Mouse (Mus musculus) stomach, embryonic 15.5 days (tissue): Measurements from ENCODE around the gene Tifa. TPM values are rescaled to one million over a fixed set of nuclear protein-coding genes. Genes with fewer than 3 reads are reported as not detected.
A peak's percentile ranks its signal among the peaks of the same experiment; 100 is the strongest.
"Not testable (repeated sequence)": the region's sequence is repeated elsewhere in the genome, so short reads cannot be mapped to it uniquely, and the experiment has no call there.

ENCODE experiments used
- ATAC-seq: fragments of 200-750 bp; cut with Nextera tagmentation; 2 replicates; pipeline ENCODE4 v1.8.0; 2017; ENCODE audit warnings: low read depth, moderate number of reproducible peaks, moderate TSS enrichment; ENCODE audit not compliant: insufficient read depth, low FRiP score
- H3K27ac ChIP-seq: fragments of 300-500 bp; sonication (generic); 2 replicates; pipeline ENCODE4 v1.5.1; 2015; ENCODE audit warnings: mild to moderate bottlenecking, inconsistent platforms
- H3K27me3 ChIP-seq: fragments of 300-500 bp; sonication (generic); replicated peaks from 2 replicates; pipeline ENCODE4 v1.6.1; 2015; ENCODE audit warnings: inconsistent platforms
- H3K36me3 ChIP-seq: fragments of 300-500 bp; sonication (generic); 2 replicates; pipeline ENCODE4 v1.6.1; 2015; ENCODE audit warnings: inconsistent platforms
- H3K4me1 ChIP-seq: fragments of 300-500 bp; sonication (generic); 2 replicates; pipeline ENCODE4 v1.6.1; 2015; ENCODE audit warnings: inconsistent platforms
- H3K4me2 ChIP-seq: fragments of 300-500 bp; sonication (generic); 2 replicates; pipeline ENCODE4 v1.6.1; 2015; ENCODE audit warnings: mild to moderate bottlenecking, inconsistent platforms
- H3K4me3 ChIP-seq: fragments of 300-500 bp; sonication (generic); replicated peaks from 2 replicates; pipeline ENCODE4 v1.5.1; 2015; ENCODE audit warnings: inconsistent platforms
- H3K9ac ChIP-seq: fragments of 300-500 bp; sonication (generic); 2 replicates; pipeline ENCODE4 v1.6.1; 2015; ENCODE audit warnings: inconsistent platforms
- H3K9me3 ChIP-seq: fragments of 300-500 bp; sonication (generic); 2 replicates; pipeline ENCODE4 v1.6.1; 2016; ENCODE audit warnings: inconsistent platforms
- WGBS: fragments of 180-500 bp; shearing (Covaris S2); methylation state at CpG from one replicate; pipeline ENCODE4 v1.1.7; 2015; 5-methylcytosine and 5-hydroxymethylcytosine counted together
- polyA plus RNA-seq: library from polyadenylated mRNA; unstranded; fragments of >200 nt; fragmentation: Nextera tagmentation; extraction: Ambion mirVana; gene quantifications from 2 replicates; pipeline ENCODE4 v1.2.1, GENCODE M21; 2015

Gene Tifa
- polyA plus RNA-seq, 1 experiment from 2014 or later, result 8.1 TPM

DNA sequence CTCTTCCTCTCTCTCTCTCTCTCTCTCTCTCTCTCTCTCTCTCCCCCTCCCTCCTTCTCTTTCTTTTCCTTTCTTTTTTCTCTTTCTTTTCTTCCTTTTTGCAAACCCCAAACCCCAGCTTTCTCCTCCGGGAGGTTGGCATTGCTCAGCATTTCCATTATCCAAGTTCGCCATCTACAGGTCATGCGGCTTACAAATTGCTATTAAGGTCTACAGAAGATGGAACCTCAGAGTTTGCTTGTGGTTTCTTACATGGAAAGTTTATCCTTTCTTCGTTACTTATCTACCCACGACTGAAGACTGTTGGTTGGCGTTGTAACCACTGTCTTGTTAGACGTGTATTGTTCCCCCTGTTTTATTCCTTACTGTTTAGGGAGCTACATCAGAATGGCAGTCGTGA lies 30.4 kb upstream of the Tifa start:
- no peak for ATAC-seq
- Histone ChIP-seq H3K36me3 (no peaks in the 10 kb centered on the region), H3K9me3 (no peaks in the 10 kb centered on the region), H3K4me1 (no peaks in the 10 kb centered on the region), H3K27me3 (0 out of 2 replicates have a peak, but pooled peaks cover 4% of the 10 kb centered on the region), H3K4me3 (no peak overlapping the region), H3K4me2 (no peak overlapping the region), H3K9ac (no peak overlapping the region), H3K27ac (no peak overlapping the region)
- 13% methylated on average over 8 of the region's 8 CpGs for WGBS

DNA sequence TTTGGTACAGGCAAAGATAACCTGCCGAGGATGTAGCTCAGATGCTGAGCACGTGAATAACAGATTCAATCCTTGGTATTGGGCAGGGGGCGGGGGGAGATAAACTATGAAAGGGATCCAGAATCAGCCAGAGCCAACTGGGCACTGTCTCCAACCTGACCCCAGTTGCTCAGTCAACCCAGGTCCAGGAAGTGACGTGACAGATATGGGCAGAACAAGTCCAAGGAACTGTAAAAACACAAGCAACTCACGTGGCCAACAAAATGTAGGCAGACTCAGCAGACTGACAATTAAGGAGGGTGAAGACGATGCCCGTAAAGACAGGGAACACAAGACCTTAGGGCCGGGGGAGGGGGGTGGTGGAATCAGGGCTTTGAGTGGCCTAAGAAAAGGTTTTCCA lies 27.2 kb upstream of the Tifa start:
- no peak overlapping the region for H3K4me2 ChIP-seq
- no peak overlapping the region for H3K27ac ChIP-seq
- H3K27me3 ChIP-seq, result no peaks in the 10 kb centered on the region
- H3K9me3 ChIP-seq, result no peaks in the 10 kb centered on the region
- H3K4me3 ChIP-seq, result no peak overlapping the region
- no peak for ATAC-seq
- H3K9ac ChIP-seq, result no peak overlapping the region
- no peaks in the 10 kb centered on the region for H3K4me1 ChIP-seq
- no peaks in the 10 kb centered on the region for H3K36me3 ChIP-seq
- 64% methylated on average over 8 of the region's 8 CpGs for WGBS

DNA sequence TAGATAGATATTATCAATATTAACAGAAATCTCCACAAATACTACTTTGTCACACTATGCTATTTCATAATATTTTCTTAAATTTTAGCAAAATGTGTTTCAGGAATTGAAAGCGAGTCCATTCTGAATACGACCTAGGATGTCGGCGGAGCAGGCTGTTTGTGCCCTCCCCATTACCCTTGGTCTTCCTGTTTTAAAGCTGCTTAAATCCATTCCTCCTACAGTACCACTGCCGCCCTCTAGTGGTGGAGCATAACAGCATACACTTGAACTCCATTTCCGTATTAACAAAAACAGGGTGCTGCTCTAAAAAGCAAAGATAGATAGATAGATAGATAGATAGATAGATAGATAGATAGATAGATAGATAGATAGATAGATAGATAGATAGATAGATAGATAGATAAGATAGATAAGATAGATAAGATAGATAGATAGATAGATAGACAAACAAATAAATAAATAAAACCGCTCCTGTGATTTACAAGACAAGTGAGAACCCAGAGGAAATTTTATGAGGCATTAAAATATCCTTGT lies 26.5 kb upstream of the Tifa start:
- WGBS, result 19% methylated on average over 7 of the region's 7 CpGs
- ATAC-seq, result no peak
- no peaks in the 10 kb centered on the region for H3K4me1 ChIP-seq
- no peak overlapping the region for H3K27ac ChIP-seq
- no peaks in the 10 kb centered on the region for H3K9me3 ChIP-seq
- no peaks in the 10 kb centered on the region for H3K27me3 ChIP-seq
- no peak overlapping the region for H3K4me3 ChIP-seq
- no peaks in the 10 kb centered on the region for H3K36me3 ChIP-seq
- no peak overlapping the region for H3K9ac ChIP-seq
- H3K4me2 ChIP-seq, result no peak overlapping the region

DNA sequence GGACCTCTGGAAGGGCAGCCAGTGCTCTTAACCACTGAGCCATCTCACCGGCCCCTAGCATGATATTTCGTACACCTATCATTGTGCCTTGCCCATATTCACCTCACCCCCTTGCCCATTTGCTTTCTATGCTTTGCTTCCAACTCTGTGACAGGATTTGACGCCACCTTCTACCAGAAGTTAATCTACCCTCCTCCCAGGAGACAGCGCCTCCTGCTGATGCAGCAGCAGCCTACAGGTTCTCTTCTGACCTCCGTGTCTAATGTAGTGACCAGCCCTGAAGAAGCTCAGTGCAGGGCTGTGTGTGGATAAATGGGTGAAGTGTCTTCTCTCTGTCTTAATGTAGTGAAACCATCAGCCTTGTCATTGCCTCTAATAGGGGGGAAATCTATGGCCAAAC lies 25.1 kb upstream of the Tifa start:
- H3K4me3 ChIP-seq, result no peak overlapping the region
- ATAC-seq, result no peak
- no peak overlapping the region for H3K27ac ChIP-seq
- WGBS, result 59% methylated on average over 5 of the region's 5 CpGs
- H3K4me2 ChIP-seq, result no peak overlapping the region
- no peaks in the 10 kb centered on the region for H3K27me3 ChIP-seq
- H3K9ac ChIP-seq, result no peak overlapping the region
- H3K4me1 ChIP-seq, result no peaks in the 10 kb centered on the region
- no peaks in the 10 kb centered on the region for H3K36me3 ChIP-seq
- no peaks in the 10 kb centered on the region for H3K9me3 ChIP-seq

DNA sequence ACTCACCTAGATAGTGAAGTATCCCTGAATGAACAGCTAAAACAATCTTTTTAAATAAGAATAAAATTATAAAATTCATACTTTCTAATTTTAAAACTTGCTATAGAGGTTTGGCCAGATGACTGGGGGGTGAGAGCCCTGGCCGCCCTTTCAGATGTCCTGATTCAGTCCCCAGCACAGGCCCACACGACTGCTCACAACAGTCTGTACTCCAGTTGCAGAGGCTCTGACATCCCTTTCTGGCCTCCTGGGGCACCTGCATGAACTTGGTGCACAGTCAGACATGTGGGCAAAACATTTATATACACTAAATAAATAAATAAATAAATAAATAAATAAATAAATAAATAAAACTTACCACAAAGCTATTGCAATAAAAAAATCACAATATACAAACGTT lies 23.6 kb upstream of the Tifa start:
- H3K36me3 ChIP-seq, result no peaks in the 10 kb centered on the region
- H3K9me3 ChIP-seq, result no peaks in the 10 kb centered on the region
- H3K4me1 ChIP-seq, result no peaks in the 10 kb centered on the region
- H3K27me3 ChIP-seq, result no peaks in the 10 kb centered on the region
- no peak overlapping the region for H3K27ac ChIP-seq
- H3K4me2 ChIP-seq, result no peak overlapping the region
- no peak overlapping the region for H3K4me3 ChIP-seq
- no peak for ATAC-seq
- WGBS, result 70% methylated on average over 3 of the region's 3 CpGs
- no peak overlapping the region for H3K9ac ChIP-seq

DNA sequence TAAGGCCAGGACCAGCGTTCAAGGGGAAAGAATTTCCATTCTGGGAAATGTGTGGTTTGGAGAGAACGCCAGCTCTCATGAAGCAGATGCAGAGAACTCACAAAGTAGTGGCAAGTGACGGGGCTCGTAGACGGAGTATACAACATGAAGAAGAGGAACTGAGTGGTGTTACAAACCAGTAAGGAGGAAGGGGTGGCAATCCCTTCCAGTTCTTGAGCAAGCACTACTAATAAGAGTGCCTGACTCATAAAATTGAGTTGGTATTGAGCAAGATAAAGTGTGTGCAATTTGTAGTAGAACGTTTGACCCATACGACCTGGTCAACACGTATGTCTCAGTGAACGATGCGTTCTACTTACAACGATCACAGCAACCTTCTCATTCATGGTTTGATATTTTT lies 20.5 kb upstream of the Tifa start:
- H3K4me3 ChIP-seq, result no peak overlapping the region
- no peaks in the 10 kb centered on the region for H3K27me3 ChIP-seq
- WGBS, result 87% methylated on average over 11 of the region's 11 CpGs
- no peaks in the 10 kb centered on the region for H3K9me3 ChIP-seq
- no peaks in the 10 kb centered on the region for H3K36me3 ChIP-seq
- no peak overlapping the region for H3K9ac ChIP-seq
- no peak for ATAC-seq
- no peaks in the 10 kb centered on the region for H3K4me1 ChIP-seq
- no peak overlapping the region for H3K27ac ChIP-seq
- no peak overlapping the region for H3K4me2 ChIP-seq

DNA sequence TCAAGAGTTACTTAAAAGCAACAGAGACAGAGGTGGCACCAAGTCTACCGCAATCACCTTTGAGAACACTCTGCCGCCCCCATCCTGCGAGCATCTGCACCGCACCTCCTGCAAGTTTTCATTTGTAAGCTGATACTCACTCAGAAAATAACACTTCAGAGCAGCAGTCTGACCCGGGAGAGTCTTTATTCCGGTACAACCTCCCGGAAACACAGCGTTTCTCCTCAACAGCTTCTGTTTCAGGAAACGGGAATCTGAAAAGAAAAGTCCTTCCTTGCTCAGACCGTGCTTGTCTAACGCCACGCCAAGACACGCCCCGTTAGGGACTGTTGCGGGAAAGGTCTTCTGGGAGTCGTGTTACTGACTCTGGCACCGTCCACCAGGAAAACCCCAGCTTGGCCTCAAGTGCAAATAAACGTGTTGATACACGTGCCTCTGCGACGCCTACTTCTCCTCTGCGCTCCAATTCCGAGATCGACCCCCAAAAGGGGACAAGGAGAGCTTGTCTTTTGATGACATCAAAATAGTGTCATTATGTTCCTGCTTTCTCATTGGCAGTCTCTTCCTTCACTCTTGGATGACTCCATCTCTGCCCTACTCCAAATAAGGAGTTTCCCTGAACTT lies 9.5 kb upstream of the Tifa start, which contains the start of gene Alpk1:
Gene Alpk1 (minus strand): TSS at position 507 of the 624 bp plus-strand sequence.
- Histone ChIP-seq H3K4me3 (peak within 1 kb of the TSS; percentile 54), H3K36me3 (no peaks in the 10 kb centered on the region), H3K27ac (peak within 1 kb of the TSS; percentile 74), H3K27me3 (no peaks in the 10 kb centered on the region), H3K9me3 (no peaks in the 10 kb centered on the region), H3K9ac (no peak within 1 kb of the TSS), H3K4me2 (peak within 1 kb of the TSS; percentile 77), H3K4me1 (no peaks in the 10 kb centered on the region)
- under 1% methylated on average over 24 of the region's 24 CpGs for WGBS
- peak; percentile 86 for ATAC-seq

DNA sequence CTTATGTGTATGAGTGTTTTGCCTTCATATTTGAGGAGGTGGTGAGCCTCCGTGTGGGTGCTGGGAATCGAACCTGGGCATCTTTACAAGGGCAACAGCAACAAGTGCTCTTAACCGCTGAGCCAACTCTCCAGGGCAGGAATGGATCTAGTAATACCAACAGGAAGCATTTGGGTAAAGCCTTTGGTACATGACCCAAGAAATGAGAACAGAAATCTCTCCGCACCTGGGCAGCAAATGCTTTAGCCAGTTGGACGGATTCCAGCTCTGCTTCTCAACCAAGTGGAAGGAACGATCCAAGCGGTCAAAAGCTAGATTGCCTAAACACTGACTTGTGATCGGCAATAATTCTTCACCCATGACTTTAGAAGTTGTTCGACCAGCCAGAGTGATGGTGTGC lies 8.7 kb upstream of the Tifa start:
- H3K4me3 ChIP-seq, result no peak overlapping the region
- H3K36me3 ChIP-seq, result no peaks in the 10 kb centered on the region
- no peaks in the 10 kb centered on the region for H3K4me1 ChIP-seq
- no peaks in the 10 kb centered on the region for H3K27me3 ChIP-seq
- ATAC-seq, result no peak
- H3K9ac ChIP-seq, result no peak overlapping the region
- no peak overlapping the region for H3K27ac ChIP-seq
- no peak overlapping the region for H3K4me2 ChIP-seq
- WGBS, result 86% methylated on average over 9 of the region's 9 CpGs
- no peaks in the 10 kb centered on the region for H3K9me3 ChIP-seq

DNA sequence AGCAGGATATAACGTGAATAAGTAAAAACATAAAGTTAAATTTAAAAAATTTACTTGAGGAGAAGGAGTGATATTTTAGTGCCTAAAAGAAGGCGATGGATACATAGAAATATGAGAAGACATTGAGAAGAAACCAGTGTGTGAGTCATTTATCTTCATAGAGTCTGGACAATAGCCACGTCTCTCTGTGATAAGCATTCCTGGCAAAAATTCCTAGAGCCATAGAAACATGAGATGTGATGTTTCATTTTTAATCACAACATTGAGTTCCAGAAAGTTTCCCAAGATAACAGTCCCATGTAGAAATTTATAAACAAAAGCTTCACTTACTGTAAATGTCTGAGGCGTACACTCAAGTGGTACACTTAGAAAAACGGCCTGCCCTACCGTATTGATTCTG lies 6.7 kb upstream of the Tifa start:
- Histone ChIP-seq H3K4me3 (no peak overlapping the region), H3K27me3 (peaks cover 1% of the 10 kb centered on the region; the same call in 1 of the 2 replicates), H3K9me3 (no peaks in the 10 kb centered on the region), H3K4me1 (no peaks in the 10 kb centered on the region), H3K4me2 (no peak overlapping the region), H3K36me3 (no peaks in the 10 kb centered on the region), H3K9ac (no peak overlapping the region), H3K27ac (no peak overlapping the region)
- no peak for ATAC-seq
- WGBS, result 68% methylated on average over 6 of the region's 6 CpGs

DNA sequence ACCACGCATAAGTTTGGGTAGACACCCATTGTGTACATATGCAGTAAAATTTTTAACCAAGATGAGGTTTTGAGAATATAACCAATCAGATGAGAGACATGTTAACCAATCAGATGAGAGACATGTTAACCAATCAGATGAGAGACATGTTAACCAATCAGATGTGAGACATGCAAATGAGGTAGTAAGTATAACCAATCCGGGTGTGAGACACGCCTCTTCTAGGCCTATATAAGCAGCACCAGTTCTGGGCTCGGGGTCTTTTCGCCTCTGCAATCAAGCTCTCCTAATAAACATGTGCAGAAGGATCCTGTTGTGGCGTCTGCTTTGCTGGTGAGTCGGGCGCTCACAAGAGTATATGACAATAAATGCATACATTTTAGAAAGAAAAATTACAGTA lies 5.9 kb upstream of the Tifa start:
- H3K4me1 ChIP-seq, H3K9ac ChIP-seq, H3K9me3 ChIP-seq, H3K4me3 ChIP-seq, H3K4me2 ChIP-seq, H3K27ac ChIP-seq, H3K27me3 ChIP-seq, ATAC-seq, H3K36me3 ChIP-seq: not testable (repeated sequence)
- 94% methylated on average over 8 of the region's 8 CpGs for WGBS

DNA sequence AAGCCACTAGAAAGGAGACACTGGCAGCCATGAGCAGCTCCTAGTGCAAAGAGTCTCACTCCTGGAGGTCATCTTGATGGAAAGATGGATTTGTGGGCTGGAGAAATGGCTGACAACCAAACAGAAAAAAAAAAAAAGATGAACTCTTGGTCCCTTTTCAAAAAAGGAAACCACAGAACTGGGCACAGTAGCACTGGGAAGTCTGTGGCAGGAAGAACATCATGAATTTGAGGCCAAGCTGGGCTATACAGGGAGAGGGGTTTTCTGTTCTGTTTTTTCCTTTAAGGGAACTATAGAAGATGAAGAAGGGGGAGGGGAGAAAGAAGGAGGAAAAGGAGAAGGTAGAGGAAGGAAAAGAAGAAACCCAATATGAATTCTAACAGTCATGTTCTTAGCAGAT lies 2.6 kb upstream of the Tifa start:
- no peak overlapping the region for H3K27ac ChIP-seq
- ATAC-seq, result no peak
- no peaks in the 10 kb centered on the region for H3K36me3 ChIP-seq
- H3K4me2 ChIP-seq, result no peak overlapping the region
- no peak overlapping the region for H3K9ac ChIP-seq
- no peaks in the 10 kb centered on the region for H3K9me3 ChIP-seq
- no peak overlapping the region for H3K4me3 ChIP-seq
- peaks cover 12% of the 10 kb centered on the region for H3K27me3 ChIP-seq
- H3K4me1 ChIP-seq, result peaks cover 7% of the 10 kb centered on the region; the same call in 1 of the 2 replicates

DNA sequence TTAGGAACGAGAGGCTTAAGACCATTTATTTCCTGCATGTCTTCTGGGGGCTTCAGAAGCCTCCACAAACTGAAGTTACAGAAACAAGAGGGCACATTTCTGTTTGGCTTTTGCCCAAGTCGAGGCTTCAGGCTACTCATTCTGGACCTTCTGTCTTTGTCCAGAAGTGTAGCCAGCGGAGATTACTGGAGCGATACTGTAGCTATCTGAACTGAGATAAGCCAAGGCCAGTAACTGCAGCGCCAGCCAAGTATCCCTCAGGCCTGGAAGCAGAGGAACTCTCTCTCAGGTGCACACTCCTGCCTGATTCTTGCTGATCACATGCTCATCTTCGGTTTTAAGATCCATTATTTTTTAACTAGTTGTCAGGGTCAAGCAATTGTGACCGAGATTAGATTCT lies 1.6 kb upstream of the Tifa start:
- no peak for ATAC-seq
- H3K4me3 ChIP-seq, result no peak overlapping the region
- peaks cover 7% of the 10 kb centered on the region; the same call in 1 of the 2 replicates for H3K4me1 ChIP-seq
- WGBS, result 56% methylated on average over 7 of the region's 7 CpGs
- H3K27ac ChIP-seq, result no peak overlapping the region
- no peaks in the 10 kb centered on the region for H3K9me3 ChIP-seq
- H3K4me2 ChIP-seq, result no peak overlapping the region
- H3K9ac ChIP-seq, result no peak overlapping the region
- H3K27me3 ChIP-seq, result peaks cover 12% of the 10 kb centered on the region
- H3K36me3 ChIP-seq, result no peaks in the 10 kb centered on the region

DNA sequence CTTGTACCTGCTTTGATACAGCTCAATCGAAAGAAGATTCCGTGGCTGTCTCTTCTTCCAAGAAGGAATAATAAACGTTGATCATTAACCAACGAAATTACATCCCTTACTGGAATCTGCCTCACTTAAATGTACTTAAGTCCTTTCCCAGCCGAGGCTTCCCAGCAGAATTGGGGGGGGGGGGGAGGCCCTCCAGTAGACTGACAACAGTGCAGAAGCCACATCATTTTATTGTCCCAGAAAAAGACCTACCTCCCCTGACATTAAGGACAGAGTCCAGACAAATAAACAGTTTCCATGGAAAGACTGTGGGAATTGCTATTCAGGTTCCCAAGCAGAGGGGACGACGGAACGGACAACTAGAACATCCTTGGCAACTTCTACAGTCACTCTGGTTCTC lies 686 bp upstream of the Tifa start:
- H3K9ac ChIP-seq, result no peak overlapping the region
- peaks cover 12% of the 10 kb centered on the region for H3K27me3 ChIP-seq
- H3K36me3 ChIP-seq, result no peaks in the 10 kb centered on the region
- H3K27ac ChIP-seq, result no peak overlapping the region
- H3K9me3 ChIP-seq, result no peaks in the 10 kb centered on the region
- peak overlapping the region; percentile 96 for H3K4me2 ChIP-seq
- peak overlapping the region; percentile 61 for H3K4me3 ChIP-seq
- 29% methylated on average over 8 of the region's 8 CpGs for WGBS
- no peak for ATAC-seq
- H3K4me1 ChIP-seq, result peaks cover 7% of the 10 kb centered on the region; the same call in 1 of the 2 replicates
